Mouse (Mus musculus): ENCODE data around the gene Ubtf. TPM values are rescaled to one million over a fixed set of nuclear protein-coding genes. Genes with fewer than 3 reads are reported as not detected.

The Ubtf gene
- polyA plus RNA-seq, 1 experiment from 2014 or later: 68.9 TPM

GRCm38 (mm10) chr11:102297577-102298556, 21.7 kb downstream of the Ubtf start:
- Histone ChIP-seq H3K4me3 (replicated peaks) (peak overlapping the region; percentile 85), H3K36me3 (peaks cover 10% of the 10 kb centered on the region), H3K27me3 (replicated peaks) (no peaks in the 10 kb centered on the region), H3K4me1 (peaks cover 30% of the 10 kb centered on the region), H3K9me3 (replicated peaks) (no peaks in the 10 kb centered on the region), H3K27ac (replicated peaks) (peak overlapping the region; percentile 99), H3K4me2 (peak overlapping the region; percentile 71), H3K9ac (replicated peaks) (peak overlapping the region; percentile 51)
- peak; percentile 23 for ATAC-seq (ENCODE audit: low FRiP score)
- WGBS: 27% methylated on average over 27 of the region's 27 CpGs

- peak; percentile 96 for ATAC-seq (ENCODE audit: low FRiP score)
- H3K27me3 ChIP-seq (replicated peaks): no peaks in the 10 kb centered on the region
- H3K4me2 ChIP-seq: peak within 1 kb of the TSS; percentile 71
- peaks cover 30% of the 10 kb centered on the region for H3K4me1 ChIP-seq
- under 1% methylated on average over 65 of the region's 125 CpGs for WGBS
- H3K9ac ChIP-seq (replicated peaks): peak within 1 kb of the TSS; percentile 85
- H3K27ac ChIP-seq (replicated peaks): peak within 1 kb of the TSS; percentile 99
- H3K9me3 ChIP-seq (replicated peaks): no peaks in the 10 kb centered on the region
- peaks cover 20% of the 10 kb centered on the region for H3K36me3 ChIP-seq
- peak within 1 kb of the TSS; percentile 85 for H3K4me3 ChIP-seq (replicated peaks)
Observed at GRCm38 (mm10) chr11:102296491-102297472, 22.8 kb downstream of the Ubtf start, which contains the start of gene Atxn7l3. TSS of gene Atxn7l3 (minus strand) at chr11:102296631.

- WGBS: 1% methylated on average over 58 of the region's 73 CpGs
- peak overlapping the region; percentile 99 for H3K27ac ChIP-seq (replicated peaks)
- H3K4me2 ChIP-seq: peak overlapping the region; percentile 71
- H3K36me3 ChIP-seq: peaks cover 30% of the 10 kb centered on the region
- ATAC-seq (ENCODE audit: low FRiP score): peak; percentile 19
- H3K27me3 ChIP-seq (replicated peaks): no peaks in the 10 kb centered on the region
- H3K9me3 ChIP-seq (replicated peaks): no peaks in the 10 kb centered on the region
- peaks cover 30% of the 10 kb centered on the region for H3K4me1 ChIP-seq
- peak overlapping the region; percentile 85 for H3K4me3 ChIP-seq (replicated peaks)
- H3K9ac ChIP-seq (replicated peaks): peak overlapping the region; percentile 85
Observed at GRCm38 (mm10) chr11:102295598-102296471, 23.7 kb downstream of the Ubtf start.

DNA sequence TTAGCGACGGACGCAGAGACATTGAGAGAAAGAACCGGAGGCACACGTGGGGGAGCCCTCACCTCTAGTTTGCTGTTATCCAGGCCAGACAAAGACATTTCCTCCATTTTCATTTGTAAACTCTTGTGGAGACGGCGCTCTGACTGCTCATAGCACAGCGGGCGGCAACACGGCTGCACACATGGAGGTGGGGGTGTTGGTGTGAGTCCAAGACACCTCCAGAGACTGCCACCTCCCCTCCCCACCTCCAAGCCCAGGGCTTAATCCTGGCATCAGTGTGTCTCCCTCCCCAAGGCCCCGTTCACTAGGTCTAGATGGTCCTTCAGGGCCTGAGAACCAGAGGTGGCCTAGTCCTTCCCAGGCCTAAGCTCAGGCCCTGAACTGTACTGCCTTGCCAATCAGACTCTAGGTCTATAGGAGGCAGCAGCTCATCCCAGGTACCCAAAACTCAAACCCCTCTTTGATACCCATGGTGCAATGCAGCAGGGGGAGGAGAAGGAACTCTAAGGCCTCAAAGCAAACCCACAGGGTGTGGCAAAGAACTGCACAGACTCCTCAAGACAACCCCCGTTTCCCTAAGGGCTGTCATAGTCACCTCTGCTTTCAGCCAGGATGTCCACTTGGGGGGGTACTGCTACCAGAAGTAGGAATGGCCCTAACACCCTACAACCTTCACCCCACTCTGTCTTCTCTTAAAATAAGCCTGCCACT, 24.5 kb downstream of the Ubtf start:
- no peak for ATAC-seq (ENCODE audit: low FRiP score)
- Histone ChIP-seq H3K27me3 (replicated peaks) (no peaks in the 10 kb centered on the region), H3K36me3 (peaks cover 38% of the 10 kb centered on the region), H3K27ac (replicated peaks) (peak overlapping the region; percentile 99), H3K4me1 (peaks cover 30% of the 10 kb centered on the region), H3K4me2 (peak overlapping the region; percentile 71), H3K4me3 (replicated peaks) (peak overlapping the region; percentile 85), H3K9me3 (replicated peaks) (no peaks in the 10 kb centered on the region), H3K9ac (replicated peaks) (peak overlapping the region; percentile 85)
- 64% methylated on average over 12 of the region's 12 CpGs for WGBS

DNA sequence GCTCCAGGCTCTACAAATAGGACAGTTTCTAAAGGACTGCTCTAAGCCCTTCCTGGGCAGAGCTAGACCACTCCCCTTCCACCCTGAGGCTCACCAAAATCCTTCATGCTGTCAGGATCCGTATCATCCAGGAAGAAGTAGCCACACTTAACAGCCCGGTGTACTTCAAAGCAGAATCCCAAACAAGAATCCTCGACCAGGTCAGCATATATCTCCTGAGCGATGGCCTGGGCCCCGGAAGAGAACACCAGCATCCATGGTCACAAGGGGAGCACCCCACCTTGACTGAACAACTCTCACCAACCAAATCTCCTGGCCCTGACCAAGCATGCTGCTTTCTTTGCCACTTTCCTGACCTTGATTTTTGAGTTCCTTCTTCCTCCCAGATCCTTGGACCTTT, 25.1 kb downstream of the Ubtf start:
- H3K27ac ChIP-seq (replicated peaks): peak overlapping the region; percentile 99
- no peak for ATAC-seq (ENCODE audit: low FRiP score)
- WGBS: 77% methylated on average over 5 of the region's 5 CpGs

DNA sequence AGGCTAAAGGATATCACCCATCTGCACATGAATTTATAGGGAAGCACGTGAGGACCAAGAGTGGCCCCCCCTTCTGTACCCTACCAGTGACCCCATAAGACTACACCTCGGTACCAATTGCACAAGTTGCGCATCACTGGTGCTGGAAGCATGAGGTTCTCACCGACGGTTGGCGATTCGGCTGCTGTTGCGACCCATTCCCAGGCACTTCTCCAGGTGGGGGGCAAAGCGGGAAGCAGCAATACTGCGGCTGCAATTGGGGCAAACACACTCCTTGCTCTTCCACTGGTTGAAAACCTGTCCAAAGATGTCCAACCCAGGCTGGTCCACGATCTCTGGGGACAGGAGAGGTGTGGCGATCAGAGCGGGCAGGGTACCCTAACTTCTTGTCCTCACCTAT, 25.6 kb downstream of the Ubtf start:
- Histone ChIP-seq H3K4me1 (peaks cover 38% of the 10 kb centered on the region), H3K36me3 (peaks cover 43% of the 10 kb centered on the region), H3K4me2 (0 out of 2 replicates have a peak overlapping the region, but pooled peaks have one; percentile 71), H3K9me3 (replicated peaks) (no peaks in the 10 kb centered on the region), H3K9ac (replicated peaks) (no peak overlapping the region), H3K4me3 (replicated peaks) (no peak overlapping the region), H3K27me3 (replicated peaks) (no peaks in the 10 kb centered on the region), H3K27ac (replicated peaks) (no peak overlapping the region)
- 94% methylated on average over 13 of the region's 13 CpGs for WGBS
- ATAC-seq (ENCODE audit: low FRiP score): no peak

More for the DNA sequence above, 25.1 kb downstream of the Ubtf start:
- H3K27me3 ChIP-seq (replicated peaks): no peaks in the 10 kb centered on the region
- H3K4me2 ChIP-seq: peak overlapping the region; percentile 71
- H3K9me3 ChIP-seq (replicated peaks): no peaks in the 10 kb centered on the region
- peaks cover 43% of the 10 kb centered on the region for H3K36me3 ChIP-seq
- peak overlapping the region; percentile 85 for H3K4me3 ChIP-seq (replicated peaks)
- H3K4me1 ChIP-seq: peaks cover 34% of the 10 kb centered on the region
- H3K9ac ChIP-seq (replicated peaks): peak overlapping the region; percentile 85

GRCm38 (mm10) chr11:102291051-102291535, 28.4 kb downstream of the Ubtf start:
- WGBS: 89% methylated on average over 11 of the region's 11 CpGs
- peaks cover 48% of the 10 kb centered on the region for H3K4me1 ChIP-seq
- no peak overlapping the region for H3K4me2 ChIP-seq
- H3K27me3 ChIP-seq (replicated peaks): no peaks in the 10 kb centered on the region
- peaks cover 61% of the 10 kb centered on the region for H3K36me3 ChIP-seq
- H3K4me3 ChIP-seq (replicated peaks): no peak overlapping the region
- H3K9me3 ChIP-seq (replicated peaks): no peaks in the 10 kb centered on the region
- H3K9ac ChIP-seq (replicated peaks): no peak overlapping the region
- H3K27ac ChIP-seq (replicated peaks): no peak overlapping the region
- no peak for ATAC-seq (ENCODE audit: low FRiP score)

- H3K9me3 ChIP-seq (replicated peaks): no peaks in the 10 kb centered on the region
- H3K4me1 ChIP-seq: peaks cover 50% of the 10 kb centered on the region
- WGBS: 89% methylated on average over 4 of the region's 4 CpGs
- peaks cover 61% of the 10 kb centered on the region for H3K36me3 ChIP-seq
- no peak overlapping the region for H3K9ac ChIP-seq (replicated peaks)
- H3K27me3 ChIP-seq (replicated peaks): no peaks in the 10 kb centered on the region
- H3K27ac ChIP-seq (replicated peaks): no peak overlapping the region
- no peak for ATAC-seq (ENCODE audit: low FRiP score)
- no peak overlapping the region for H3K4me3 ChIP-seq (replicated peaks)
- H3K4me2 ChIP-seq: no peak overlapping the region
Observed at GRCm38 (mm10) chr11:102290141-102290540, 29.4 kb downstream of the Ubtf start.

DNA sequence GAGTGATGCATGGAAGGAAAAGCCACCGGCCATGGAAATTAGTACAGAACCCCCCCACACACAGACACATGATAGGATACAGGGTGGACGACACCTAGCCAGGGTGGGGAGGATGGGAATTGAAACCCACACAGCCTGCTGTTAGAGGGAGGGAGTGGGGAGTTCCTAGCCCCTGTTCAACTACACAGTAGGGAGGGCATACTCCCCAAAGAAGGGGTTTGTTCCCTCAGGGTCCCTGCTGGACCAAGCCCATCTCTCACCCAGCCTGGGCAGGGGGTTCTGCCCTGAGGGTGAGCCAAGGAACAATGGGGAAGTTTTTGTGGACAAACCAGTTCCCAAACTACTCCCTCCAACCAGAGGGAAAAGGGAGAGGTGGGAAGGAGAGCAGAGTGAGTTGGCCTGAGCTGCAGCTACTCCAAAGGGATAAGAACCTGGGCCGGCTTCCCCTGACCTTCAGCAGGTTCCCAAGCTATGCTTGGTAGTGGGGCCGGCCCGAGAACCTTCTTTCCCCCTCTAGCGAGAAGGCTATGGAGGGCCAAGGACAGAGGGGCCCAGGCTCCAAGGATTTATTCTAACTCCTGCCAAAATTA, 29.9 kb downstream of the Ubtf start:
- Histone ChIP-seq H3K9me3 (replicated peaks) (no peaks in the 10 kb centered on the region), H3K4me3 (replicated peaks) (no peak overlapping the region), H3K4me1 (peaks cover 44% of the 10 kb centered on the region), H3K9ac (replicated peaks) (no peak overlapping the region), H3K27me3 (replicated peaks) (no peaks in the 10 kb centered on the region), H3K27ac (replicated peaks) (peak overlapping the region; percentile 23; the same call in 1 of the 2 replicates), H3K36me3 (peaks cover 61% of the 10 kb centered on the region), H3K4me2 (no peak overlapping the region)
- 65% methylated on average over 6 of the region's 6 CpGs for WGBS
- ATAC-seq (ENCODE audit: low FRiP score): no peak

- ATAC-seq (ENCODE audit: low FRiP score): no peak
- H3K36me3 ChIP-seq: peaks cover 60% of the 10 kb centered on the region
- H3K4me2 ChIP-seq: no peak overlapping the region
Observed at GRCm38 (mm10) chr11:102288913-102289312, 30.6 kb downstream of the Ubtf start.

More at GRCm38 (mm10) chr11:102288913-102289312, 30.6 kb downstream of the Ubtf start:
- Histone ChIP-seq H3K9ac (replicated peaks) (0 out of 2 replicates have a peak overlapping the region, but pooled peaks have one; percentile 14), H3K4me1 (peaks cover 38% of the 10 kb centered on the region), H3K27me3 (replicated peaks) (no peaks in the 10 kb centered on the region), H3K4me3 (replicated peaks) (no peak overlapping the region), H3K9me3 (replicated peaks) (no peaks in the 10 kb centered on the region), H3K27ac (replicated peaks) (no peak overlapping the region)
- WGBS: 77% methylated on average over 2 of the region's 2 CpGs

Measured in neural tube, embryonic 15.5 days (tissue).